Mouse (Mus musculus): ENCODE results near the gene Ccdc113.

Ccdc113 gene

DNA sequence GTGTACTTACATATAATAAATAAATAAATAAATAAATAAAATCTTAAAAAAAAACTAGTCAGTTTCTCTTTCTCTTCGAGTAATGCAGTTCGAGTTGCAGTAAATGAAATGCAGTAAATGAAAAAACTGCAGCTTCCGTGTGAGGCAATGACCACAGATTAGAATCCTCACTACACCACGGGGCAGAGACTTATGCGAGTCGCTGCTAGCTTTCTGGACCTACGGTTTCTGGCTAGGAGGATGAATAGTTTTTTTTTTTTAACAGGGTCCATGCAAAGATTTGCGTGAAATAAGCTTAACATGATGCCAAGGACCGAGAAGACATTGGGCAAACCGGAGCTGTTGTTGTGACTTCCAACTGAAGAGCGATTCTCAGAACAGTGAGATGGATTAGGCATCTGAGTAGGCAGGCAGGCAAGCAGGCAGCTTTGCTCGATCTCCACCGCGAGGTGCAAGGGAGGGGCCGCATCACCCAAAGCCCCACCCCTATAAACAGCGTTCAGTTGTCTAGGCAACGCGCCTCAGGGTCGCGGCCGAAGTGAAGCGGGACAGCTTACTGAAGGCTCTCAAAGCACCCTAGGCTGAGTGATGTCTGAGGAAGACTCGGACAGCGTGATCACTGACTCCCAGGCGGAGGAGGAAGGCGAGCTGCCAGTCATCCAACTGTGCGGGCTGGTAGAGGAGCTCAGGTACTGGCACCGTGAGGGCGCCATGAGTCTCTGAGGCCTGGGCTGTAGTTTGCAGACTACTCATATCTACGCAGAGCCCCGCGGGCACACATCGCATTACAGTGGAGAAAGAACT lies at the start of gene Ccdc113:
Gene Ccdc113, plus strand, starts transcription at position 502 of the 804 bp plus-strand sequence.
- DNase-seq (ENCODE audit: low spot score) = peak; percentile 14

GRCm38 (mm10) chr8:95487800-95488697 lies 45.8 kb upstream of the Ccdc113 start:
- no peak for DNase-seq (ENCODE audit: low spot score)

DNA sequence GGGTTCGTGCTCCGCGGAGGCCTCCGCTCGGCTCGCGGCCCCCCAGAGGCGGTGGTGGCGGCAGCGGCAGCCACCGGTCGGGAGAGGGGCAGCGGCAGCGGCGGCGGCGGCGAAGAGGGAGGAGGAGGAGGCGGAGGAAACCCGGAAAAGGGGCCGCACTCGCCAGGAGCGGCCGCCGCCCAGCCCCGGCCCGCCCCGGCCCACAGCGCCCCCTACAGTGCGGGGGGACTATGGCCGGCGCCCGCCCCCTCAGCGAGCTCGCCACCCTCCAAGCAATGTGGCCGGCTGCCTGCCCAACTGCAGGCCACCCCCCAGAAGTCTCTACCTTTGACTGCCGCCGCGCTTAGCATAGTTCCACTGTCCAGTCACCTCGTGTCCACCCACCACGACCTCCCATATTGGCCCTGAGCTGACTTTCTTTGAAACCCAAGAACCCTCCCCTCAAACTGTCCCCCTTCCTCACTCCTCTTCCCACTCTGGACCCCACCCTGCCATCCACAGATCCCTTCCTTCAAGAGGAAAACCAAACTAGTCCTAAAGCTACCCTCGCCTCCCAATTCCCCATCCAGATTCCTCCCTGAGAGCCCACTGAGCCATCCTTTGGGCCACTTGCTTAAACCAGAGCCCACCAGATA lies 45.1 kb upstream of the Ccdc113 start:
- peak; percentile 82 for DNase-seq (ENCODE audit: low spot score)

GRCm38 (mm10) chr8:95490006-95490405 lies 43.9 kb upstream of the Ccdc113 start, which contains the start of gene Csnk2a2:
Gene Csnk2a2, minus strand, starts transcription at chr8:95490039.
- DNase-seq (ENCODE audit: low spot score) = no peak

GRCm38 (mm10) chr8:95492057-95492456 lies 41.8 kb upstream of the Ccdc113 start:
- no peak for DNase-seq (ENCODE audit: low spot score)

DNA sequence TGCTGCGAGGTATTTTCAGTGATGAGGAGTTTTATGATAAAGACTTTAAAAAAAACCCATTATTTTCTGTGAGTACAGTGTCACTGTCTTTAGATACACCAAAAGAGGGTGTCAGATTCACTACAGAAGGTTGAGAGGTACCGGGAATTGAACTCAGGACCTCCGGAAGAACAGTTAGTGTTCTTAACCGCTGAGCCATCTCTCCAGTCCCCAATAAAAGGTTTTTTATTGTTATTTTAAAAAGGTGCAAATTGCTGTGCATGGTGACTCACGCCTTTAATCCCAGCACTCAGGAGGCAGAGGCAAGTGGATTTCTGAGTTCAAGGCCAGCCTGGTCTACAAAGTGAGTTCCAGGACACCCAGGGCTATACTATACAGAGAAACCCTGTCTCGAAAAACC lies 38.4 kb upstream of the Ccdc113 start:
- DNase-seq (ENCODE audit: low spot score) = no peak

- DNase-seq (ENCODE audit: low spot score) = no peak
Measured at GRCm38 (mm10) chr8:95496420-95496819, 37.5 kb upstream of the Ccdc113 start.

- DNase-seq (ENCODE audit: low spot score) = no peak
Measured at GRCm38 (mm10) chr8:95497821-95498220, 36.1 kb upstream of the Ccdc113 start.

GRCm38 (mm10) chr8:95499266-95500064 lies 34.4 kb upstream of the Ccdc113 start:
- no peak for DNase-seq (ENCODE audit: low spot score)

GRCm38 (mm10) chr8:95500436-95500835 lies 33.4 kb upstream of the Ccdc113 start:
- no peak for DNase-seq (ENCODE audit: low spot score)

DNA sequence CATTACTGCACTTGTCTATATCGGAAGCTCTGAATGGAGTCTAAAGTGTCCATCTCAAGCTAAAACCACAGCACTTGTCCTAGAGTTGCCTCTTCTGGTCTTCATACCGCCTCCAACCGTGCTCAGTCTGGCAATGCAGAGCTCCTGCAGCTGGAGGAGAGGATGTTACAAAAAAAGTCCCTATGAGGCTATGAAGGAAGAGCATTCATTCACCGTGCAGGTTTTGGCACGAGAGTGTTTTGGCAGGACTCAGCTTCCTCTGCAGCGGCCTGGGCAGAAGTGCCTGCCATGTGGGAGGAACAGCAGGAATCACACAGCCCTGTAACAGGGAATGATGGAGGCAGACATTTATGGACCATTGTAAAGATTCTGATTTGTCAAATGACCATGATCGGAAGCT lies 31.5 kb upstream of the Ccdc113 start:
- DNase-seq (ENCODE audit: low spot score) = no peak

GRCm38 (mm10) chr8:95504835-95505234 lies 29.1 kb upstream of the Ccdc113 start:
- no peak for DNase-seq (ENCODE audit: low spot score)

- no peak for DNase-seq (ENCODE audit: low spot score)
Measured at GRCm38 (mm10) chr8:95505606-95506005, 28.3 kb upstream of the Ccdc113 start.

DNA sequence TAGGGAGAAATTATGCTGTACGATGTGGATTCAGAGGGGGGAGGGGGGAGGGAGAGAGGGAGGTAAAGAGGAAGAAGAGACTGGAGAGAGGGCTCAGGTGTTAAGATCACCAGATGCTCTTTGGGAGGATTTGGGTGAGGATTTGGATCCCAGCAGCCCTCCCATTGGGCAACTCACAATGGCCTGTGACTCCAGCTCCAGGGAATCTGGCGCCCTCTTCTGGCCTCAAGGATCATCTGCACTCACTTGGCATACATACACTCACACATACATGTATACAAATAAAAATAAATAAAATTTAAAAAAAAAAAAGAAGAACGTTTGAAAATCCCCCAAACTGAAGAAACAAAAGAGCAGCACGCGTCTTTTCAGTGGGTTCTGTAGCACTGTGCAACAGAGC lies 27.6 kb upstream of the Ccdc113 start:
- no peak for DNase-seq (ENCODE audit: low spot score)

GRCm38 (mm10) chr8:95512257-95512656 lies 21.6 kb upstream of the Ccdc113 start:
- DNase-seq (ENCODE audit: low spot score) = no peak

DNA sequence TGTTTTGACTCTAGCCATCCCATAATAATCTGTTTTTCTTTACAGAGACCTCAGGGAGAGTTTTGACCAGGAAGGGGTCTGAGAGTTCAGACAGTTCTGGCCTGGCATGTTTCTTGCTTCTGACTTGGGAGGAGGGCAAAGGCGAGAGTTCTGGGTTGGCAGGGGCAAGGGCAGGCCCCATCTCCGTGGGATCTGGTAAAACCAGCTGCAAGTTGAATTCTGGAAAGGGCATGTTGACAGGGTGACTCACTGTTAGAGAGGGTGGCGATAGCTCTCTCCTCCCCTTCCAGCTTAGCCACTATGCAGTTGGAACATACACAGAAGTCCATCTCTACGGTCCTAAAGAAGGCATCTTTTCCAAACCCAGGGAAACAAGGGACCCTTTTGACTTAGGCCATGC lies 20.7 kb upstream of the Ccdc113 start:
- DNase-seq (ENCODE audit: low spot score) = no peak

GRCm38 (mm10) chr8:95516928-95517327 lies 17.0 kb upstream of the Ccdc113 start:
- no peak for DNase-seq (ENCODE audit: low spot score)

GRCm38 (mm10) chr8:95523991-95524390 lies 9.9 kb upstream of the Ccdc113 start:
- DNase-seq (ENCODE audit: low spot score) = no peak

DNA sequence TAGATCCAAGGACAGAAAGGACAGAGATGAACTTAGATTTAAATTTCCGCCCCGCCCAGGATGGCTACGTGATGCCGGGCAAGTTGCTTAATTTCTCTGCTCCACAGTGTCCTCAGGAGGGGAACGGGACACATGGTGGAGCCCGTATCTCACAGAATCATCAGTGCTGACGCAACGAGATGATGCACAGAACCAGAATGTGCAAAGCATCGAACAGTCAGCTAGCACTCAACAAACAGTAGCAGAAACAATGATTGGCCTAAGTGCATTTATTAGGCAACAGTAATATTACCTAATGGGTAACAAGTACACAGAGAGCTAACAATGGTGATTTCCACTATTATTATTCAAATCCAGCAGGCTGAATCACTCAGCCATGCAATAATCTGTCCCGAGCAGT lies 5.7 kb upstream of the Ccdc113 start:
- no peak for DNase-seq (ENCODE audit: low spot score)

DNA sequence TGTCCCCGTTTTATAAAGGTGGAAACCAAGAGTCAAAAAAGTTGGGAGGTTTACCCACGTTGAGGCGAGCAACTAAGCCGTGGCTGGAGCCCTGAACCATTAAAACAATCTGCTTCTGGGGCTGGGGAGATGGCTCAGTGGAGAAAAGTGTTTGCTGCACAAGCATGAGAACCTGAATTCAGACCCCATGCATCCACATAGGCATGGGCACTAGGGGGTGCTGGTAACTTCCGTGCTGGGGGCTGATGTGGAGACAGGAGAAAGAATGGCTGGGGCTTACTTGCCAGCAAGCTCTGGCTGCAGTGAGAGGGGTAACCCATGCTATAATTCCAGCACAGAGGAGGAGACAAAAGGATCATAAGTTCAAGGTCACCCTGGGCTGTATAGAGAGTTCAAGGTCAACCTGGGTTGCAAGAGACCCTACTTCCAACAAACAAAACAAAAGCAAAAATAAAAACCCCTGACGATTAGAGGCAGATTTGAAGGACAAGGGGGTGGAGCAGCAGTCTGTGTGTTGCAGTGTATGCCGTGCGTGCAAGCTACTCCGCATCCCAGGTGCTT lies 5.1 kb upstream of the Ccdc113 start:
- no peak for DNase-seq (ENCODE audit: low spot score)

GRCm38 (mm10) chr8:95532206-95532605 lies 1.7 kb upstream of the Ccdc113 start:
- no peak for DNase-seq (ENCODE audit: low spot score)
